Mouse (Mus musculus): ENCODE data around the gene Mcrip1. TPM values are rescaled to one million over a fixed set of nuclear protein-coding genes. Genes with fewer than 3 reads are reported as not detected.

The Mcrip1 gene
- polyA plus RNA-seq, 1 experiment from 2014 or later, result 115 TPM

- no peak overlapping the region for H3K4me2 ChIP-seq (replicated peaks; ENCODE audit: low read depth)
- H3K27ac ChIP-seq (replicated peaks), result peak overlapping the region; percentile 79
- DNase-seq (ENCODE audit: low spot score) (no peak), ATAC-seq (ENCODE audit: low FRiP score, low TSS enrichment) (no peak)
- peaks cover 10% of the 10 kb centered on the region for H3K36me3 ChIP-seq (ENCODE audit: control insufficient read depth, insufficient read depth, low read length)
- no peaks in the 10 kb centered on the region for H3K27me3 ChIP-seq (ENCODE audit: control insufficient read depth, insufficient read depth, low read length)
- no peaks in the 10 kb centered on the region for H3K4me1 ChIP-seq (replicated peaks; ENCODE audit: control insufficient read depth, insufficient read depth)
- no peak overlapping the region for H3K9ac ChIP-seq (ENCODE audit: low read length)
- TF ChIP-seq CTCF (IDR thresholded peaks at IDR 0.05; ENCODE audit: low read depth) (no peak), EP300 (optimal IDR thresholded peaks at IDR 0.05) (no peak)
- WGBS, result 49% methylated on average over 6 of the region's 6 CpGs
- no peaks in the 10 kb centered on the region for H3K9me3 ChIP-seq (ENCODE audit: control insufficient read depth, low read length)
- H3K4me3 ChIP-seq (ENCODE audit: low read depth, low read length), result no peak overlapping the region
Observed at GRCm38 (mm10) chr11:120501018-120501417, 48.5 kb downstream of the Mcrip1 start.

GRCm38 (mm10) chr11:120500357-120500756 lies 49.2 kb downstream of the Mcrip1 start:
- H3K27ac ChIP-seq (replicated peaks), result peak overlapping the region; percentile 79
- 14% methylated on average over 3 of the region's 3 CpGs for WGBS
- no peaks in the 10 kb centered on the region for H3K4me1 ChIP-seq (replicated peaks; ENCODE audit: control insufficient read depth, insufficient read depth)

GRCm38 (mm10) chr11:120499894-120500293 lies 49.6 kb downstream of the Mcrip1 start:
- peaks cover 16% of the 10 kb centered on the region for H3K36me3 ChIP-seq (ENCODE audit: control insufficient read depth, insufficient read depth, low read length)
- H3K9ac ChIP-seq (ENCODE audit: low read length), result no peak overlapping the region
- H3K27me3 ChIP-seq (ENCODE audit: control insufficient read depth, insufficient read depth, low read length), result no peaks in the 10 kb centered on the region
- no peaks in the 10 kb centered on the region for H3K9me3 ChIP-seq (ENCODE audit: control insufficient read depth, low read length)
- TF ChIP-seq EP300 (optimal IDR thresholded peaks at IDR 0.05), result no peak
- TF ChIP-seq CTCF (IDR thresholded peaks at IDR 0.05; ENCODE audit: low read depth), result no peak
- no peak for DNase-seq (ENCODE audit: low spot score)
- ATAC-seq (ENCODE audit: low FRiP score, low TSS enrichment), result peak; percentile 11; the same call in 1 of the 2 replicates
- no peaks in the 10 kb centered on the region for H3K4me1 ChIP-seq (replicated peaks; ENCODE audit: control insufficient read depth, insufficient read depth)
- 65% methylated on average over 6 of the region's 6 CpGs for WGBS
- peak overlapping the region; percentile 79 for H3K27ac ChIP-seq (replicated peaks)
- no peak overlapping the region for H3K4me3 ChIP-seq (ENCODE audit: low read depth, low read length)
- H3K4me2 ChIP-seq (replicated peaks; ENCODE audit: low read depth), result no peak overlapping the region

More at GRCm38 (mm10) chr11:120500357-120500756, 49.2 kb downstream of the Mcrip1 start:
- no peaks in the 10 kb centered on the region for H3K9me3 ChIP-seq (ENCODE audit: control insufficient read depth, low read length)
- ATAC-seq (ENCODE audit: low FRiP score, low TSS enrichment) (peak; percentile 85), DNase-seq (ENCODE audit: low spot score) (peak; percentile 93)
- no peaks in the 10 kb centered on the region for H3K27me3 ChIP-seq (ENCODE audit: control insufficient read depth, insufficient read depth, low read length)
- peak overlapping the region; percentile 31; the same call in 1 of the 2 replicates for H3K9ac ChIP-seq (ENCODE audit: low read length)
- no peak overlapping the region for H3K4me3 ChIP-seq (ENCODE audit: low read depth, low read length)
- TF ChIP-seq CTCF (IDR thresholded peaks at IDR 0.05; ENCODE audit: low read depth) (peak; percentile 1; the same call in 1 of the 2 replicates), EP300 (optimal IDR thresholded peaks at IDR 0.05) (peak; percentile 18)
- H3K36me3 ChIP-seq (ENCODE audit: control insufficient read depth, insufficient read depth, low read length), result peaks cover 16% of the 10 kb centered on the region
- H3K4me2 ChIP-seq (replicated peaks; ENCODE audit: low read depth), result no peak overlapping the region

GRCm38 (mm10) chr11:120498891-120499290 lies 50.6 kb downstream of the Mcrip1 start:
- Histone ChIP-seq H3K27me3 (ENCODE audit: control insufficient read depth, insufficient read depth, low read length) (no peaks in the 10 kb centered on the region), H3K36me3 (ENCODE audit: control insufficient read depth, insufficient read depth, low read length) (peaks cover 16% of the 10 kb centered on the region), H3K4me1 (replicated peaks; ENCODE audit: control insufficient read depth, insufficient read depth) (no peaks in the 10 kb centered on the region), H3K9me3 (ENCODE audit: control insufficient read depth, low read length) (no peaks in the 10 kb centered on the region), H3K4me3 (ENCODE audit: low read depth, low read length) (no peak overlapping the region), H3K27ac (replicated peaks) (0 out of 2 replicates have a peak overlapping the region, but pooled peaks have one; percentile 79), H3K9ac (ENCODE audit: low read length) (no peak overlapping the region), H3K4me2 (replicated peaks; ENCODE audit: low read depth) (no peak overlapping the region)
- 82% methylated on average over 5 of the region's 5 CpGs for WGBS
- TF ChIP-seq EP300 (optimal IDR thresholded peaks at IDR 0.05) (no peak), CTCF (IDR thresholded peaks at IDR 0.05; ENCODE audit: low read depth) (no peak)
- DNase-seq (ENCODE audit: low spot score), result no peak
- no peak for ATAC-seq (ENCODE audit: low FRiP score, low TSS enrichment)

GRCm38 (mm10) chr11:120498226-120498625 lies 51.3 kb downstream of the Mcrip1 start:
- H3K4me2 ChIP-seq (replicated peaks; ENCODE audit: low read depth), result no peak overlapping the region
- H3K9me3 ChIP-seq (ENCODE audit: control insufficient read depth, low read length), result no peaks in the 10 kb centered on the region
- H3K27me3 ChIP-seq (ENCODE audit: control insufficient read depth, insufficient read depth, low read length), result no peaks in the 10 kb centered on the region
- 0 out of 2 replicates have a peak, but pooled peaks cover 2% of the 10 kb centered on the region for H3K4me1 ChIP-seq (replicated peaks; ENCODE audit: control insufficient read depth, insufficient read depth)
- DNase-seq (ENCODE audit: low spot score) (peak; percentile 56), ATAC-seq (ENCODE audit: low FRiP score, low TSS enrichment) (peak; percentile 36)
- 85% methylated on average over 12 of the region's 12 CpGs for WGBS
- H3K36me3 ChIP-seq (ENCODE audit: control insufficient read depth, insufficient read depth, low read length), result peaks cover 16% of the 10 kb centered on the region
- TF ChIP-seq CTCF (IDR thresholded peaks at IDR 0.05; ENCODE audit: low read depth) (no peak), EP300 (optimal IDR thresholded peaks at IDR 0.05) (no peak)
- no peak overlapping the region for H3K9ac ChIP-seq (ENCODE audit: low read length)
- H3K4me3 ChIP-seq (ENCODE audit: low read depth, low read length), result no peak overlapping the region
- peak overlapping the region; percentile 49; the same call in 1 of the 2 replicates for H3K27ac ChIP-seq (replicated peaks)

- DNase-seq (ENCODE audit: low spot score) (no peak), ATAC-seq (ENCODE audit: low FRiP score, low TSS enrichment) (no peak)
- 97% methylated on average over 3 of the region's 3 CpGs for WGBS
Observed at GRCm38 (mm10) chr11:120497436-120497835, 52.1 kb downstream of the Mcrip1 start.

More at GRCm38 (mm10) chr11:120497436-120497835, 52.1 kb downstream of the Mcrip1 start:
- H3K36me3 ChIP-seq (ENCODE audit: control insufficient read depth, insufficient read depth, low read length), result peaks cover 16% of the 10 kb centered on the region
- no peak for TF ChIP-seq EP300 (optimal IDR thresholded peaks at IDR 0.05)
- no peak for TF ChIP-seq CTCF (IDR thresholded peaks at IDR 0.05; ENCODE audit: low read depth)
- H3K4me1 ChIP-seq (replicated peaks; ENCODE audit: control insufficient read depth, insufficient read depth), result peaks cover 5% of the 10 kb centered on the region; the same call in 1 of the 2 replicates
- H3K27ac ChIP-seq (replicated peaks), result no peak overlapping the region
- H3K9ac ChIP-seq (ENCODE audit: low read length), result no peak overlapping the region
- H3K27me3 ChIP-seq (ENCODE audit: control insufficient read depth, insufficient read depth, low read length), result no peaks in the 10 kb centered on the region
- no peak overlapping the region for H3K4me2 ChIP-seq (replicated peaks; ENCODE audit: low read depth)
- H3K9me3 ChIP-seq (ENCODE audit: control insufficient read depth, low read length), result no peaks in the 10 kb centered on the region
- H3K4me3 ChIP-seq (ENCODE audit: low read depth, low read length), result no peak overlapping the region
